Mouse (Mus musculus) c-Kit-positive CD71-positive TER-119-positive erythroid progenitor cells, embryonic 14.5 days (primary cell): ENCODE results near the gene Gm884.

Experiments used
- DNase-seq: peaks from one replicate; pipeline ENCODE4 v3.0.0-alpha.2; 2013; ENCODE audit warnings: low spot score

The Gm884 gene

DNA sequence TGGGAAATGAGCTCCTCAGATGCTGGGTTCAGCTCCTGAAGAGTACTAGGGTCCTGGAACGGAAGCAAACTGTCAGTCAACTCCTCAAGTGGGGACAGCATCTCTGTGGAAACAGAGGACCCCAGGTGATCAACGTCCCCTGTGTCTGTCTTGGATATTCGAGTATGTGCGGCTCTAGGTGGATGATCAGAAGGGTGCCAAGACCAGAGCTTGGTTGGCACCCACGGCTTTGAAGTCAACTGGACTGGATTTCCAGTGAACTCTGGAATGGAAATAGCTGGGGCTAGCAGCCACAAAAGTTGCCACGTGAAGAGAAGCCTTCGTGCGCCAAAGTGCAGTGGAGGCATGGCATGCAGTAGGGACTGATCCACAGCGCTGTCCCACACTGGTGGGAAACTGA lies at the start of gene Gm884:
Gm884 (minus strand) TSS at position 101 of the 400 bp plus-strand sequence.
- DNase-seq, result no peak

DNA sequence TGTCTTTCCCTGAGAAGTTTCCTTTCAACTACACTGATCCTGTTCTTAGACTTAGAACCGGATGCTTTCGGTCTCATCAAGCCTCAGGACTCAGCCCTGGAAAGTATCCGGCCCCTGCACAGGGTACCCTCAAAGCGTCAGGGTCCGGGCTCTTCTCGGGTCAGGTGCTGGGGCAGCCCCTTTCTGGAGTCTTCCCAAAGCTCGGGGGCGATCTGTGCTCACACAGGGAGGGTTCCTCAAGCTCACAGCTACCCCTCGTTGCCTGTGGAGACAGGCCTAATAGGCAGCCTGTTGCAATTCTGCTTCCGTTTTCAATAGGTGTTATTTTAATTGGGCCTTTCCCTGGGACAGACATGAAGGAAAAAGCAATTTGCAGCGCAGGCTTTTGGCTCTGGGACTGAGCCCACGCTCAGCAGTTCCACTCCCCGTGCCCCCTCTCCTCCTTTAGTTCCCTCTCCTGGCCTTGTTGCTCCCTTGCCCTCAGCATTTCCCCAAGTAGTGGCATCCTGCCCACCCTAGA lies 46.0 kb upstream of the Gm884 start:
- no peak for DNase-seq

DNA sequence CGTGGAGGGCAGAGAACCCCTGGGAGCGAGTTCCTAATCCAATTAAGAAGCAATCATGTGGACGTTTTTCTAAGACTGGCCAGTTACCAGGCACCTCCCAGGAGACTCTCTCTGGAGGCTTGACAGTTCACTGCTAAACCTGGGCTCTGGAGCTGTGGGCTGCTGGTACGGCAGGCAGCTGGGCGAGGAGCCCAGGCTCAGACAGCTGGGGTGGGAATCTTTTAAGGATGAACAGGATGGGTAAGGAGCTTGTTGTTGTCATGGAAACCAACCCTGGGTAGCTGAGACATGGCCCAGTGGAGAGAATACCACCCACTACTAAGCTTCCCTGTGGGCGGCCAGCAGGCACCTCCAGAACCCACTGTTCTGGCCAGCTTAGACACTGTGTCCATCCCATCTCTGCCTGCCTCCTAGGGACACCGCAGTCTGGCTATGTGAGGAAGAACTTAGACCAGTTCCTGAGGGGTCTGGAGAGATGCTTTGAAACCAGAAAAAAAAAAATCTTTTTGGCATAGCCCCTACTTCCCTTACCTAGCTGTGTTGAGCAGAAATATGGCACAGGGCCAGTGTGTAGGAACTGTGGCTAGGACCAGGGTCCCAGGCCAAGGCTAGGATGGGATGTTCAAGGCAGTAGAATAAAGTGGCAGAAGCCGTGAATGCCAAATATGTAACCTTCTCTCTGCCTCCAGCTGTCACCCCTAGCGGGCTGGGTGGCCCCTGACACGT lies 45.4 kb upstream of the Gm884 start:
- DNase-seq, result no peak

DNA sequence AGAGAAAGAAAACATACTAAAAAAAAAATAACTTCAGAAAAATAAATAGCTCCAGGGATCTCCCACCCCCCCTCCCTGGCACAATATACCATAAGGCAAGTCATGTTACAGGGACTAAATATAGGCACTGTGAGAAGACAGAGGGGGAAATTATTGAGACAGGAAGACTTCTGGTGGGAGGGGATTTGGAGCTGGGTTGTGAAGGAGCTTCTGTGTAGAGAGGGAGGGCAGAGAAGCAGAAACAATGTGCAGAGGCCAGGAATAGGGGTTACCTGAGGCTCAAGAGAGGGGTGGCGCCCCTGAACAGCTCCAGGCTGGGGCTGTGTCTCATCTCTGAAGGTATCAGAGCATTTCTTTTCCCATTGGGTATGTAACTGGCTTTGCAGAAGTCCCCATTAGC lies 44.8 kb upstream of the Gm884 start:
- no peak for DNase-seq

DNA sequence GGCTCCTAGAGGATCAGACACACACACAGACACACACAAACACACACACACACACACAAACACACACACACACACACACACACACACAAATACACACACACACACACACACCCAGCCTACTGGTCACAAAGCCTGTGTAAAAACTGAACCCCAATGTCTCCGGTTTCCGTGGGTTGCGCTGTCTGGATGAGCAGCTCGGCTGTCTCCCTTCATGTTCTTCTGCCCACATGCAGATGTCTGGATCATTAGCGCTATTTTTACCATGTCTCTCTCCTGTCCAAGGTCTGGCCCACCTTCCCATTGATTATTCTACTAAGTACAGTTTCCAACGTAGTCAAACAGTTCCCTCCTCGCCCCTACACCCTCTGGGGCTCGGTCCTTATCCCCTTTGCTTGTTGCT lies 42.2 kb upstream of the Gm884 start:
- DNase-seq, result no peak

DNA sequence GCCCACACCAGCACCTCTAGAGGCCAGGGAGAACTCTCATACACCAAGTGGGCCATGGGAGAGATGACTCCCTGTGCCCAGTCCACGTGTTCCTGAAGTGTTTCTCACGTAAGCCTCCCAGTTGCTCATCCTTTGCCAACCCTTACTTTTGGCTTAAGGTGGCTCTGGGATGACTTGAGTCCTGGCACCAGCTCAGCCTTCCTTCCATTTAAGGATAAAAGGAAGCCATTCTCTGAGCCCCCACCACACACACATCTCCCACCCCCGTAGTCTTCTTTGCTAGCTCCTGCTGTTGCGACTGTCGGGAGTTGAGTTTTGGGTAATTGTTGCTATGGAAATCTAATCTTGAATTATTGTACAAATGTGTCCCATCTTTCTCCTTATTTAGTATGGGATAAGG lies 41.6 kb upstream of the Gm884 start:
- no peak for DNase-seq

DNA sequence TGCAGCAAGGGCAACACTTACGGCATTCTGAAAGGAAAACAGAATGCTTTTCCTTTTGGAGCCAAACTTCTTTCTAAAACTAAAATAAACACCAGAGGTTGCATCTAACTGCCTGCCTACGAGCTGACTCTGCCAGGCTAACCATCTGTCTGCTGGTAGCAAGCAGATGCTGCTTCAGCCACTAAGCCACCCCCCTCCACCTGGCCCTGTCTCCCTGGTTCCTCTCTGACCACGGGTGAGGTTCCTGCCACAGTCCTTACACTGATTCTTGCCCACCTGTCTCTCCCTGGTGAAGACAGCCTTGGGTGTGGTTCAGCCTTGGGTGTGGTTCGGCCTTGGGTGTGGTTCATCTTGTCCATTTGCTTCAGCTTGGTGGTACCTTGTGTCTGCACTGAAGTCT lies 40.9 kb upstream of the Gm884 start:
- no peak for DNase-seq

DNA sequence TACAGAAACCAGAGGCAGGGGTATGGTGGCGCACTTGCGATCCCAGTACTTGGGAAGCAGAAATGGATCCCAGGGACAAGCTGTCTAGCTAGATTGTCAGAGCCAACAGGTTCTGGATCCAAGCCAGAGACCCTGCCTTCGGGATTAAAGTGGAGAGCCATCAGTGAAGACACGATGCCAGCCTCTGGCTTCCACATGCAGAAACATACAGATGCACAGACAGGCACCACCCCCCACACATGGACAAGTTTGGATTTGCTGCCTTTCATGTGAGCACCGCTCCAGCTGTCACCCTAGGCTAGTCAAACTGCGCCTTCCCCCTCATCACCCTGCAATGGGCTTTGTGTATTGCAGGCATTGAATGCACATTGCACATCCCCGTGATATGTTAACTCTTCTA lies 37.2 kb upstream of the Gm884 start:
- no peak for DNase-seq

DNA sequence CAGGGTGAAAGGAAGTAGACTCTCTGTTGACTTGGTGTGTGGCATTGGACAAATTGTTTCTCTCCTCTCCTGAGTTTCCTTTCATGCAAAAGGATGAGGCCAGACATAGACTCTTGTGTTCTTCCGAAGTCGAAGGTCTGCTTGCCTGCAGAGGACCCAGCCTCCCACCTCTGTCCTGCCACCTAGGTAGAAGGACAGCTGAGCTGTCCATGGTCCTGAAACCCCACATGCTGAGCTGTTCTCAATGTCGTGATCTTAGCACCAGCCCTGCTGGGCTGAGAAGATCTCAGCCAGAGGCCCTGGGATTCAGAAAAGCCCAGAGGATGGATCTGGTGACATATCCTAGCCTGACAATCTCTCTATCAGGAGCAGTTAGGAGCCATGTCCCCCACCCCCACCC lies 35.6 kb upstream of the Gm884 start:
- DNase-seq, result no peak

DNA sequence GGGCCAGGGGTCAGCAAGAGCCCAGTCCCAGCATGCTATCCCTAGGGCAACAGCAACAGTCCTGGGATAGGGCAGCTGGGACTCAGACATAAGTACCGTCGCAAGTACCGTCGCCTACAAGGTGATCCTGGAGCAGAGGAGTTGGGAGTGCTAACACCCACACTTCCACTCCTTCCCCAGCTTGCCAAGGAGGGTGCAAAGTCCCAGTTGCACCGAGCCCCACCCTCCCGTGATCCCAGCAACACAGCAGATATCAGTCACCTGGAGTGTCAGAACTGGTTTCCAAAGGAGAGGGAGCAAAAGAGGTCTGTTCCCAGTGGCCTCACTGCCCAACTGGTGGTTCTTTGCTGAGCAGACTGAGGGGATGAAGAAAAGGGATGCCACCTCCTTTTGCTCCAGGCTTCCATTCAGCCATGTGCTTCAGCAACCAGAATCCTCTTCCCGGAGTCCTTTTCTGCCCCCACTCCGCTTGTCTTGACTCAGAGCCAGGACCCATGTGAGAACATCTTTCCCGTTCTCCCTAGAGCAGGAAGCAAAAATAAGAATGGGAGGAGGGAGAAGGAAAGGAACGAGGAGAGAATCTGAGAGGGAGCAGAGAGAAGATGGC lies 32.5 kb upstream of the Gm884 start:
- DNase-seq, result no peak

DNA sequence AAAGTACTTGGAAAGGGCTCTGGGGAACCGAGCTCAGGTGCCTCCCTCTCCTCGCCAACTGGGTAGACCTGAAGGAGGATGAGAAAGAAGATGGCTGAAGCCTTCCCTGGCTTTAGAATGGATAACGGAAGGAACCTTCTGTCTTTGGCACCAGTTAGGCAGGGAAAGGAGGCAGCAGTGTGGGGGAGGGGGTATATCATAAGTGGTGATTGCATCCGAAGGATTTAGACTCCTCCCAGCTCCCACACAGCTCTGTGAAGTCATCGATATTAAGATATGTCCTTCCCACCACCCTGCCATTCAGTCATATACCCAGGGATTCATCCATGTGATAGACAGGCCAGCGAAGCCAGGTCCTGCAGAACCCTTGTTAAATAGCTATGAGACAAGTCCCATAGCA lies 30.5 kb upstream of the Gm884 start:
- no peak for DNase-seq

DNA sequence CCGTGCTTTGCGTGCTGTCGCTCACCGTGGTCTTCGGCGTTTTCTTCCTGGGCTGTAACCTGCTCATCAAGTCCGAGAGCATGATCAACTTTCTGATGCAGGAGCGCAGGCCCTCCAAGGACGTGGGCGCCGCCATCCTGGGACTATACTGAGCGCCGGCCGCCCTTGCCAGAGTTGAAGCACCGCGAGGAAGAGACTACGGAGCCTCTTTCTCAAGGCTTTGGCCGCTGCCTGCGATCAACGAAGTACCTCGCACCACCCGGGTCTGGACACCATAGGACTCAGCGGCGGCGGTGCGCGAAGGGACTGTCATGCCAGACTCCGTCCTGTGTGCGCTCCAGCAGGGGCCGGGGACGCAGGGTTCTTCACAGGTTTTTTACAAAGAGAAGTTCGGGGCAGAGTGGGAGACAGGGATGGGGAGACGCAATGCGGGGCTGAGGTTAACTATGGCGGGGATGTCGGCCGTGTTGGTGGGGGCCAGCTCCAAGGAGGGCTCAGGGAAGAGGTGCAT lies 29.1 kb upstream of the Gm884 start:
- DNase-seq, result no peak

DNA sequence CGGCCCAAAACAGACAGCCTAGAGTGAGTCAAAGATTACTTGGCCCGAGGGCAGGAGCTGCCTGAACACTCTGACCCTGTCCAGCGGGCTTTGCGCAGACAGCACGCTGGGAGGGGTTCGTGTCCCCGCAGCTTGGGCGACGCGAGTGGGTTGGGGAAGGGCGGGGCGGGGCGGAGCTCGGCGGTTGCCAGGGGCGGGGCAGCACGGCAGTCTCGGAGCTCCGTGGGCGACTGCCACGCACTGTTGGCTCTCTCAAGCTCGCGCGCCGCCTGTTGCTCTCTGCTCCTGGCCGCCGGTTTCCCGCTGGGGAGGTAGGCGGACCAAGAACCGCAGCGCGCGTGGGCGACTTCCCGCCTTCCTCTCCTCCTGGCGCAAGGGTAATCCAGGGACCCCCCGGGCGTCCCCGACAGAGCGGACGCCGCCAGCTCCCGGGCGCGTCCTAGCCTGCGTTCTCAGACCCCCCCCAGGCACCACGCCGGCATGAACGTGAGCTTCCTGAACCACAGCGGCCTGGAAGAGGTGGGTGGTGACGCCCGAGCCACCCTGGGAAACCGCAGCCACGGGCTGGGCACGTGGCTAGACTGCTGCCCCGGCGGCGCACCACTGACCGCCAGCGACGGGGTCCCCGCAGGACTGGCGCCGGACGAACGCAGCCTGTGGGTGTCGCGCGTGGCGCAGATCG lies 28.5 kb upstream of the Gm884 start, which contains the start of gene Rprml:
Rprml (plus strand) TSS at position 270 of the 682 bp plus-strand sequence.
- no peak for DNase-seq

DNA sequence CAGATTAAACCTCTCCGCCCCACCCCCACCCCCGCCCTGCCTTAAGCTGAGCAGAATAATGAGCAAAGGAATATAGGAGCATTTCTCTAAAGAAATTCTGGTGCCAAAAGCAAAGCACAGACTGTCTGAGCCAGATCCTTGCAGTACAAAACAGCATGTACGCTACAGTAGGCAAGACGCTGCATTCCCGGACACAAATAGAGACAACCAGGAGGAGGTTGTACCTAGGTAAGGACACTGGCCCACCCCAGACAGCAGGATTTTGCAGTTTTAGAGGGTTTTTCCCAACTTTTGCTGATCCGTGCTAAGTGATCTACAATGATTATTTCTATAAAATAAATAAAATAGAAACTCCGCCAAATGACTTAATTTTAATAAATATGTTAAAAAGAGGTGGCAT lies 27.7 kb upstream of the Gm884 start:
- no peak for DNase-seq

DNA sequence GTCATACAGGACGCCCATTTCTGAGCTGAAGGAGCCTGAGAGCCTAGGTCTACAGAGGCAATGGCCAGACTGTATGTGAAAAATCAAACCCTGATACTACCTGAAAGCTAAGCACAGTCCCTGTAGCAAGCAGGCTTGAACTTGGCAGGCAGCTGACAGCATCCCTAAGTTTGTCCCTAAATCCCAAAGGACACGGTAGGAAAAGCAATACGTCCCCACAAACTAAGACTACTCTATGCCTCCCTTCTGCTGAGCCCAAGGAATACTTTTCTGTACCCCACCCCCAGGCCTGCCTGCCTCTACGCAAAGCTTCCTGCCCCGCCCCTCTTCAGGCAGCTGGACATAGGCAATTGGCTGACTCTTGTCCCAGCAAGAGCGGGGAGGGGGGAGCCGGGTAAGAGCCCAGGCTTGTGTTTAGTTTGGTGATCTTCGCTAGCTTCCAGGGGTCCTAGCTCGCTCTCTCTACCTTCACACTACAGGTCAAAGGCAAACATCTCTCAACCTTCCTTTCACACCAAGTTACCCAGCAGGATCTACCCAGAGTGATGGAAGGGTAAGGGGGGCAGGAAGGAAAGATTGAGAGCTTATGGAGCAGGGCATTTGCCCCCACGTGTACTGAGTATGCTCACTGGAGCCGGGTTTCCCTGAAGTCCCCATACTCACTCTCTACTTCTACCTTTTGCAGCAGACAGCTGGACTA lies 27.1 kb upstream of the Gm884 start:
- DNase-seq, result no peak

DNA sequence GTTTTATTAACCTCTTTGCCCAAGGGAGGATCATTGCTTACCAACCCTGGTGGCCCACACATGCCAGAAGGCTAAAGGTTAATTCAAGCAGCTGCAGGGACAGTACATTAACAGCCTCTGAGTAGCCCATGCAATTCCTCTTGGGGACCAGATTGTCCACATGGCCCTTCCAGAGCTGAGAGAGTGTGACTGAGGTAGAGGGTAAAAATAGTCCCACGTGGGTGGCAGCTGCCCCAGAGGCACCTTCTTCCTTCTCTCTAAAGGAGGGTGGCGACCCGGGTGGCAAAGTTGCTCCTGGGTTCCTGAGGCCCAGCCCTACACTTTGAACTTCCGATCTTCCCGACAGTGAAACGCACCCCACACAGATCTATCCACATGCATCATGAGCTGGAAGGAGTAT lies 25.4 kb upstream of the Gm884 start:
- no peak for DNase-seq

DNA sequence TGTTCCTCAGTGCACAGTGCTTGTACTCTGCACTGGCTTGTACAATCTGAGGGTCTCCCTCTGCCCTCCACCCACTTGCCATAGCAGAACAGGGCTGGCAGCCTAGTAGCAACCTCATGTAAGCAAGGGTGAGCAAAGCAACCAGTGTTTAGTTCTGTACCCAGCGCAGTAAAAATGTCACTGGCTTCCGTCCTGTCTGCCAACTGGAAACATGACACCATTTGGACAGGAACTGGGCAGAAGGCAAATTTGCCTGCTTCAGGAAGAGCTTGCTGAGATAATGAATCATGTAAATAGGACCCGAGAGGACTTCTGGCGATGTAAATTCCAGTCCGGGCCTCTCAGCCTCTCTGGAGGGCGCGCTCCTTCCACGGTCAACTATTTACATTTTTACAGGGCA lies 24.8 kb upstream of the Gm884 start:
- DNase-seq, result no peak

DNA sequence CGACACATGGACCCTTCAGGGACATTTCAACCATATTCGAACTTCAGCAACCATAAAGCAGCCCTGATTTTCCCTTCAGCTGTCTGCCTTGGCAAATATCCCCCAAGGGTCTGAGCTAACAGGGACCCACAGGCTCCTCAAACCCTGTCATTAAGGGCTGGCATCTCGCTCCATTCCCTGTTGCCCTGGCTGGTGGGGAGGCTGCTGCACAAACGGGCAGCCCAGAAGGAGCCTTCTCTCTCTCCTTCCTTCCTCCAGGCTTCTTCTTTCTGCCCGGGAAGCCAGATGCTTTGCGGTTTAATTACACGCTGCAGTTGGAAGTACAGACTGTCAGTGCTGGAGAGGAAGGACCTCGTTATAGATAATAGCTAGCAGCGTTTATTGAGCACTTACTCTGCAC lies 22.3 kb upstream of the Gm884 start:
- no peak for DNase-seq

DNA sequence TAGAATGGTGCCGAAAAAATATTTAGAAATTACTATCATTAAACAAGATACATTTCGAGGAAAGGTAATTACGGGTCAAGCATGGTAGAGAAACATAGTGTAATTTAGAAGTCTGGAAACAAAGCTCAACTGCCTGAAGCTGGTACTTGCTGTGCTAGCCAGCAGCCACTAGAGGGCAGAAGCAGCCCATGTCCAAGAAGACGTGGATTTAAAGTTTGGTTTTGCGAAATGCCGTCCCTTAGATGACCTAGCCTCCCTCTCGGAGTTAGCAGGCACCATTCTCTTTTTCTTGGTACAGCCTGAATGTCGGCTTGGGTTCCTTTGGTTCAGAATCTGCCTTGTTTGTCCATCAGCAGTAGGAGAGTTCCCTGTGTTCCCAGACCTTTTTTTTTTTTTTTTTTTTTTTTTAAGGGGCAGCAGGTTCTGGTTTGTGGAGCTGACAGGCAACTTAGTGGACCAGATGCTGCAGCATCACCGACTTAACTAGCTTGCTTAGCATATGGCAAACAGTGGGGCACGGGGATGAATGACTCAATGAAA lies 18.5 kb upstream of the Gm884 start:
- peak; percentile 29 for DNase-seq

DNA sequence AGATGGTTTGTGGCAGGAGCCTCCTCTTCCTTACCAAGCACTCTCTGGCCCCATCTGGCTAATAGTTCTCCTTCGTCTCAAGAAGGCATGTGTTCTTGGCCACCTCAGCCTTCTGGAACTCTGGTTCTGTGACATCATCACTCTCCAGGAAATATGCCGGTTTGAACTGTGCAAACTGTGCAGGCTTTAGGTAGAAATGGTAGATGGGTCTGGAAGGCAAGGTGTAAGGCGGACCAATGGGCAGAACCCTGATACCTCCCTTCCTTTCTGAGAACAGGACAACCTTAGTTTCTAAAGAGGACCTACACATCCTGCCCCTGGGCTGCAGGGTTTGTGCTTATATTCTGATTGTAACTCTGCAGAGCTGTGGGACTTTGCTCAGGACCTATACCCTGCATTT lies 17.9 kb upstream of the Gm884 start, which contains the start of gene Lyzl6:
Lyzl6 (minus strand) TSS at position 101 of the 400 bp plus-strand sequence.
- no peak for DNase-seq

DNA sequence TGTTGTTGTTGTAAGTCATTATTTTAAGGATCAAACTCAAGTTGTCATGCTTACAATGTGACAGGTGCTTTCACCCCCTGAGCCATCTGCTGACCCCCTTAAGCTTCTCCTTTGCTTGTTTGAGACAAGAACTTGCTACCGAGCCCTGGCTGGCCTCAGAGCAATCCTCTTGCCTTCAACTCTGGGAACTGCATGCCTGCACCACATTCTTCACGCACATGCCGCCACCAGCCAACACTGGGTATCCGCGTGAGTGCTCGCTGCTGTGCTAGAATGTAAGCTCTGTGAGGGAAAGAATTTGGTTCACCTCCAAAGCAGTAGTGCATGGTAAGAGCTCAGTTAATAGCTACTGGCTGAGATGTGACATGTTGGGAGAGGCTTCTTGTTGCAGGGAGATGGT lies 15.3 kb upstream of the Gm884 start:
- no peak for DNase-seq

DNA sequence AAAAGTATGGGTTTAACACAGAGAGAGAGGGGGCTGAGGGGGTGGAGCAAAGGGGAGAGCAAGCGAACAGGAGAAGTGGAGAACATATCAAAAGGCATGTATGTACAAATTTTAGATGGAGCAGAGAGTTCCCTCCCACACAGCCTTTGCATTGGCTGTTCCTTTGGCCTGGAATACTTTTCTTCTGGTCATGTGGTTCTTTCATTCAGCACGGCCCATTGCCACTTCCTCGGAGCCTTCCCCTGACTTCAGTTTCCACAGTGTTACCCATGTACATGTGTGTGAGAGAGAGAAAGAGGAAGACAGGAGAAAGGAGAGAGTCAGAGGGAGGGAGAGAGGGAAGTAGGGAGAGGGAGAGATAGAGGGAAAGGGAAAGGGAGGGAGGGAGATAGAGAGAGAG lies 14.5 kb upstream of the Gm884 start:
- no peak for DNase-seq
